Mouse (Mus musculus) lung, embryonic 14.5 days (tissue): ENCODE results near the gene Nfasc. TPM values are rescaled to one million over a fixed set of nuclear protein-coding genes. Genes with fewer than 3 reads are reported as not detected.

Experiments used
- ATAC-seq: fragments of 200-750 bp; cut with Nextera tagmentation; 2 replicates; pipeline ENCODE4 v1.8.0; 2017; ENCODE audit warnings: mild to moderate bottlenecking, moderate TSS enrichment, moderate library complexity; ENCODE audit not compliant: insufficient read depth
- DNase-seq: peaks from one replicate; pipeline ENCODE4 v3.0.0-alpha.2; 2015
- H3K27ac ChIP-seq: fragments of 300-500 bp; sonication (generic); 2 replicates; pipeline ENCODE4 v1.5.1; 2014; ENCODE audit warnings: low read depth, mild to moderate bottlenecking, moderate library complexity
- H3K27me3 ChIP-seq: fragments of 300-500 bp; sonication (generic); 2 replicates; pipeline ENCODE4 v1.6.1; 2014; ENCODE audit warnings: low read length, control low read depth; ENCODE audit not compliant: insufficient read depth
- H3K36me3 ChIP-seq: fragments of 300-500 bp; sonication (generic); 2 replicates; pipeline ENCODE4 v1.6.1; 2014; ENCODE audit warnings: control low read depth; ENCODE audit not compliant: insufficient read depth
- H3K4me1 ChIP-seq: fragments of 300-500 bp; sonication (generic); 2 replicates; pipeline ENCODE4 v1.6.1; 2014; ENCODE audit warnings: antibody characterized with exemption, control low read depth; ENCODE audit not compliant: insufficient read depth
- H3K4me2 ChIP-seq: fragments of 300-500 bp; sonication (generic); 2 replicates; pipeline ENCODE4 v1.6.1; 2014; ENCODE audit warnings: mild to moderate bottlenecking
- H3K4me3 ChIP-seq: fragments of 300-500 bp; sonication (generic); 2 replicates; pipeline ENCODE4 v1.5.1; 2014; ENCODE audit warnings: low read depth, low read length
- H3K9ac ChIP-seq: fragments of 300-500 bp; sonication (generic); 2 replicates; pipeline ENCODE4 v1.6.1; 2014
- H3K9me3 ChIP-seq: fragments of 300-500 bp; sonication (generic); 2 replicates; pipeline ENCODE4 v1.6.1; 2016; ENCODE audit warnings: low read depth, low read length, control low read depth
- CTCF ChIP-seq: IDR thresholded peaks from 2 replicates; pipeline ENCODE4 v1.5.1; 2016; ENCODE audit warnings: antibody characterized with exemption, low read depth
- WGBS: fragments of 180-500 bp; shearing (Covaris S2); extraction: QIAGEN DNeasy Blood & Tissue Kit; methylation state at CpG from one replicate; pipeline ENCODE4 v1.1.7; 2014; 5-methylcytosine and 5-hydroxymethylcytosine counted together
- polyA plus RNA-seq: library from polyadenylated mRNA; unstranded; fragments of >200 nt; fragmentation: Nextera tagmentation; extraction: Ambion mirVana; gene quantifications from 2 replicates; pipeline ENCODE4 v1.2.1, GENCODE M21; 2014

Nfasc gene
- polyA plus RNA-seq, 1 experiment from 2014 or later, result 0.57 TPM

GRCm38 (mm10) chr1:132570068-132570780 is 171.4 kb downstream of the Nfasc start:
- H3K36me3 ChIP-seq, result no peaks in the 10 kb centered on the region
- 93% methylated on average over 15 of the region's 15 CpGs for WGBS
- ATAC-seq, result no peak

GRCm38 (mm10) chr1:132569516-132569915 is 172.1 kb downstream of the Nfasc start:
- ATAC-seq, result no peak
- no peak for TF ChIP-seq CTCF
- Histone ChIP-seq H3K36me3 (no peaks in the 10 kb centered on the region), H3K4me2 (no peak overlapping the region), H3K9me3 (no peaks in the 10 kb centered on the region), H3K4me3 (no peak overlapping the region), H3K27me3 (no peaks in the 10 kb centered on the region), H3K27ac (no peak overlapping the region), H3K4me1 (no peaks in the 10 kb centered on the region), H3K9ac (no peak overlapping the region)
- 72% methylated on average over 9 of the region's 9 CpGs for WGBS
- DNase-seq, result no peak

More at GRCm38 (mm10) chr1:132570068-132570780, 171.4 kb downstream of the Nfasc start:
- no peaks in the 10 kb centered on the region for H3K27me3 ChIP-seq
- TF ChIP-seq CTCF, result no peak
- H3K4me2 ChIP-seq, result no peak overlapping the region
- H3K27ac ChIP-seq, result no peak overlapping the region
- H3K4me1 ChIP-seq, result no peaks in the 10 kb centered on the region
- H3K9ac ChIP-seq, result no peak overlapping the region
- no peaks in the 10 kb centered on the region for H3K9me3 ChIP-seq
- no peak for DNase-seq
- H3K4me3 ChIP-seq, result no peak overlapping the region

- WGBS, result 81% methylated on average over 11 of the region's 11 CpGs
- H3K36me3 ChIP-seq, result no peaks in the 10 kb centered on the region
- no peak for TF ChIP-seq CTCF
- H3K4me2 ChIP-seq, result no peak overlapping the region
- no peak overlapping the region for H3K9ac ChIP-seq
- no peaks in the 10 kb centered on the region for H3K9me3 ChIP-seq
- H3K27me3 ChIP-seq, result no peaks in the 10 kb centered on the region
- H3K27ac ChIP-seq, result no peak overlapping the region
- no peaks in the 10 kb centered on the region for H3K4me1 ChIP-seq
- no peak overlapping the region for H3K4me3 ChIP-seq
- ATAC-seq (no peak), DNase-seq (no peak)
Measured at GRCm38 (mm10) chr1:132567336-132568125, 174.1 kb downstream of the Nfasc start.

GRCm38 (mm10) chr1:132565766-132566165 is 175.8 kb downstream of the Nfasc start:
- no peak for TF ChIP-seq CTCF
- H3K4me3 ChIP-seq, result no peak overlapping the region
- 36% methylated on average over 7 of the region's 7 CpGs for WGBS
- no peak overlapping the region for H3K4me2 ChIP-seq
- no peaks in the 10 kb centered on the region for H3K36me3 ChIP-seq
- no peaks in the 10 kb centered on the region for H3K27me3 ChIP-seq
- DNase-seq, result peak; percentile 18
- no peak for ATAC-seq
- H3K27ac ChIP-seq, result no peak overlapping the region
- no peaks in the 10 kb centered on the region for H3K4me1 ChIP-seq
- no peaks in the 10 kb centered on the region for H3K9me3 ChIP-seq
- no peak overlapping the region for H3K9ac ChIP-seq

GRCm38 (mm10) chr1:132564946-132565345 is 176.7 kb downstream of the Nfasc start:
- H3K27ac ChIP-seq, result no peak overlapping the region
- no peaks in the 10 kb centered on the region for H3K9me3 ChIP-seq
- 0 out of 2 replicates have a peak, but pooled peaks cover 1% of the 10 kb centered on the region for H3K27me3 ChIP-seq
- no peaks in the 10 kb centered on the region for H3K36me3 ChIP-seq
- WGBS, result 23% methylated on average over 6 of the region's 6 CpGs
- DNase-seq (no peak), ATAC-seq (no peak)
- no peak overlapping the region for H3K9ac ChIP-seq
- H3K4me1 ChIP-seq, result no peaks in the 10 kb centered on the region
- TF ChIP-seq CTCF, result no peak
- no peak overlapping the region for H3K4me3 ChIP-seq
- H3K4me2 ChIP-seq, result no peak overlapping the region

- H3K4me2 ChIP-seq, result no peak overlapping the region
- no peak overlapping the region for H3K9ac ChIP-seq
- TF ChIP-seq CTCF, result no peak
- no peak overlapping the region for H3K4me3 ChIP-seq
- 27% methylated on average over 10 of the region's 10 CpGs for WGBS
- no peaks in the 10 kb centered on the region for H3K36me3 ChIP-seq
- no peak for ATAC-seq
- peaks cover 16% of the 10 kb centered on the region for H3K4me1 ChIP-seq
- H3K27ac ChIP-seq, result no peak overlapping the region
- 0 out of 2 replicates have a peak, but pooled peaks cover 9% of the 10 kb centered on the region for H3K27me3 ChIP-seq
- DNase-seq, result peak; percentile 14
- no peaks in the 10 kb centered on the region for H3K9me3 ChIP-seq
Measured at GRCm38 (mm10) chr1:132562337-132562795, 179.2 kb downstream of the Nfasc start.
